8 mouse cellular contexts compared by ENCODE assay signal in the genomic region with DNA sequence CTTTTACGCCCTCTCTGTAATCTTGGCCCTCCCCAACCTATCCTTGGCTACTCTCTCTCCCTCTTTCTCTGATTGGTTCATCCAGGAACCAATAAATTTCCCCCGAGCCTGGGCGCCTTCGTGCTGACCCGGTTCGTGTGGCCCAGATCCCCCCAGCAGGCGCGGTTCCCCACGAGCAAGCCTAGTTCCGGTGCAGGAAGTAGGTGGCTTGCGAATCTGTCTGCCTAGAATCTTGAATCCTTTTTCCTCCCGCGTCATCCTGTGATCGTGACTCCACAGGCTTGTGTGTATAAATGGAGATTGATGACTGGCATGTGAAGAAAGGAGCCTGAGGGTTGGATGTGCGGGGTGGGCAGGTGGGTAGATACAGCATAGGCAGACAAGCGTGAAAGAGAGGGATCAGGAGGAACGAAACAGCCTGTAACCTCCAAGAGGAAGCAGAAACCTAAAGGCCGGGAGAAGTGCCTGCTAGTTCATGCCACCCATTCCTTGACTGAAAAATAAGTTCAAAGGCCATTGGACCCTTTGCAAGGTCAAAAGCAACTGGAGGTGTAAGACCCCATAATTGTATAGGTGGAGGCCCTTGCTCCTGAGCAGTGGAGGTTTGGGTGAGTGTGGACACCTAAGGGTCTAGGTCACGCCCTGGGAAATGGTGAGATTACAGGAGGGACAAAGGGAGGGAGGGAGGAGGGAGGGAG. TPM values are rescaled to one million over a fixed set of nuclear protein-coding genes. Genes with fewer than 3 reads are reported as not detected.
DNase-seq lines count a peak whose midpoint lies in the region; ATAC-seq and TF ChIP-seq lines count a peak whose summit lies in the region.

No protein-coding gene starts in this region.

- no peaks in the 10 kb centered on the region for H3K9me3 ChIP-seq in heart, embryonic 11.5 days (replicated peaks; ENCODE audit: control insufficient read depth, low read length)
- H3K9me3 ChIP-seq in midbrain, embryonic 11.5 days (ENCODE audit: control insufficient read depth, low read length): no peaks in the 10 kb centered on the region
- no peaks in the 10 kb centered on the region for H3K9me3 ChIP-seq in stomach, embryonic 16.5 days (replicated peaks; ENCODE audit: control insufficient read depth, low read length)

- peaks cover 8% of the 10 kb centered on the region; the same call in 1 of the 2 replicates for H3K27me3 ChIP-seq in heart, embryonic 11.5 days (ENCODE audit: control insufficient read depth, insufficient read depth, low read length)
- H3K27me3 ChIP-seq in midbrain, embryonic 11.5 days (ENCODE audit: control insufficient read depth, insufficient read depth, low read length): peaks cover 6% of the 10 kb centered on the region
- H3K27me3 ChIP-seq in stomach, embryonic 16.5 days (ENCODE audit: control insufficient read depth, insufficient read depth, low read length): peaks cover 3% of the 10 kb centered on the region; the same call in 1 of the 2 replicates

- peak overlapping the region; percentile 92 for H3K4me2 ChIP-seq in heart, embryonic 11.5 days
- H3K4me2 ChIP-seq in midbrain, embryonic 11.5 days: peak overlapping the region; percentile 96
- peak overlapping the region; percentile 99 for H3K4me2 ChIP-seq in stomach, embryonic 16.5 days (ENCODE audit: low read depth, low read length)

- no peak for TF ChIP-seq POLR2A in bone marrow macrophage, adult 2 months (IDR thresholded peaks at IDR 0.05; ENCODE audit: borderline replicate concordance, low read depth, low read length)

- WGBS in heart, embryonic 11.5 days (ENCODE audit: insufficient replicate concordance): 2% methylated on average over 18 of the region's 19 CpGs
- WGBS in midbrain, embryonic 11.5 days: 3% methylated on average over 19 of the region's 19 CpGs
- 6% methylated on average over 18 of the region's 19 CpGs for WGBS in stomach, embryonic 16.5 days

- intact Hi-C loops in left cerebral cortex, postnatal 4 days (cut with DNase I): loop anchor here (10.0 kb wide), 1 partner anchor 114 kb away; no protein-coding TSS in a partner anchor

- no peak overlapping the region for H3K9ac ChIP-seq in heart, embryonic 11.5 days (ENCODE audit: low read depth, low read length)
- H3K9ac ChIP-seq in midbrain, embryonic 11.5 days (ENCODE audit: low read length): peak overlapping the region; percentile 48
- peak overlapping the region; percentile 87 for H3K9ac ChIP-seq in stomach, embryonic 16.5 days (ENCODE audit: low read length)

- H3K36me3 ChIP-seq in heart, embryonic 11.5 days (ENCODE audit: control insufficient read depth, insufficient read depth, low read length): no peaks in the 10 kb centered on the region
- H3K36me3 ChIP-seq in midbrain, embryonic 11.5 days (ENCODE audit: control insufficient read depth, insufficient read depth, low read length): no peaks in the 10 kb centered on the region
- H3K36me3 ChIP-seq in stomach, embryonic 16.5 days (ENCODE audit: control insufficient read depth, insufficient read depth, low read length): no peaks in the 10 kb centered on the region

- DNase-seq in embryo, embryonic 11 days: peak; percentile 39
- peak; percentile 35 for DNase-seq in kidney, adult 9 months
- peak; percentile 65 for DNase-seq in left cerebral cortex, postnatal 4 days
- DNase-seq in midbrain, embryonic 11.5 days (ENCODE audit: low spot score, missing footprints): peak; percentile 90
- no peak for DNase-seq in ovary, postnatal 36 days (ENCODE audit: low spot score)

- ATAC-seq in heart, embryonic 11.5 days (replicated peaks; ENCODE audit: insufficient number of reproducible peaks, low FRiP score, low TSS enrichment): no peak
- peak; percentile 7; the same call in 1 of the 2 replicates for ATAC-seq in midbrain, embryonic 11.5 days (ENCODE audit: low FRiP score)
- ATAC-seq in stomach, embryonic 16.5 days (ENCODE audit: insufficient read depth, low FRiP score): no peak

- no peak for TF ChIP-seq CTCF in bone marrow macrophage, adult 2 months (IDR thresholded peaks at IDR 0.05; ENCODE audit: low read depth, low read length)

- peak overlapping the region; percentile 83 for H3K4me3 ChIP-seq in bone marrow macrophage, adult 2 months (ENCODE audit: insufficient read depth, low read length)
- H3K4me3 ChIP-seq in heart, embryonic 11.5 days (ENCODE audit: low read depth, low read length): peak overlapping the region; percentile 77
- H3K4me3 ChIP-seq in midbrain, embryonic 11.5 days (ENCODE audit: low read depth, low read length): peak overlapping the region; percentile 72
- H3K4me3 ChIP-seq in stomach, embryonic 16.5 days (replicated peaks; ENCODE audit: low read length): peak overlapping the region; percentile 85

- peaks cover 22% of the 10 kb centered on the region for H3K4me1 ChIP-seq in bone marrow macrophage, adult 2 months (ENCODE audit: control insufficient read depth, insufficient read depth, low read length)
- peaks cover 7% of the 10 kb centered on the region; the same call in 1 of the 2 replicates for H3K4me1 ChIP-seq in heart, embryonic 11.5 days (ENCODE audit: control insufficient read depth, insufficient read depth, low read length)
- peaks cover 9% of the 10 kb centered on the region; the same call in 1 of the 2 replicates for H3K4me1 ChIP-seq in midbrain, embryonic 11.5 days (ENCODE audit: control insufficient read depth, insufficient read depth, low read length)
- H3K4me1 ChIP-seq in stomach, embryonic 16.5 days (ENCODE audit: control insufficient read depth, insufficient read depth, low read length): peaks cover 7% of the 10 kb centered on the region

- H3K27ac ChIP-seq in bone marrow macrophage, adult 2 months (ENCODE audit: insufficient read depth, low read depth, low read length): peak overlapping the region; percentile 55
- no peak overlapping the region for H3K27ac ChIP-seq in heart, embryonic 11.5 days (ENCODE audit: low read depth, low read length)
- no peak overlapping the region for H3K27ac ChIP-seq in midbrain, embryonic 11.5 days (ENCODE audit: low read depth, low read length)
- no peak overlapping the region for H3K27ac ChIP-seq in stomach, embryonic 16.5 days (ENCODE audit: low read length)

RNA-seq across cellular contexts. Expression of a gene that starts 2.0 kb away (rescaled TPM):
- polyA plus RNA-seq in bone marrow macrophage, adult 2 months (2012; ENCODE audit: insufficient read depth, insufficient read length, missing spikeins): 48.4 and 52.4 TPM in 2 replicates
- 3.2 and 3.9 TPM in 2 replicates for polyA plus RNA-seq in heart, embryonic 11.5 days (2014; fragmentation: Nextera tagmentation; extraction: Ambion mirVana)
- 10 to 100 TPM; 63.3 to 68.3 TPM for total RNA-seq in left cerebral cortex, postnatal 4 days (2021)
- polyA plus RNA-seq in midbrain, embryonic 11.5 days (2014; fragmentation: Nextera tagmentation; extraction: Ambion mirVana): 5.4 and 5.9 TPM in 2 replicates
- polyA plus RNA-seq in stomach, embryonic 16.5 days (2015; fragmentation: Nextera tagmentation; extraction: Ambion mirVana): 9.8 and 10.3 TPM in 2 replicates
